Mouse (Mus musculus) CH12.LX (cell line): ENCODE results near the gene Card9.

ENCODE experiments used
- CHD1 ChIP-seq: IDR thresholded peaks from 2 replicates; pipeline ENCODE4 v1.6.1; 2012; ENCODE audit warnings: low read depth, low read length, improper control_type of control experiment, inconsistent platforms
- CHD2 ChIP-seq: IDR thresholded peaks from 2 replicates; pipeline ENCODE4 v1.6.1; 2011; ENCODE audit warnings: low read length, improper control_type of control experiment
- CTCF ChIP-seq, 2 experiments: IDR thresholded peaks in 1 of 2; conservative IDR thresholded peaks in 1 of 2; 2 replicates each; pipeline ENCODE4 v1.5.1; 2011 to 2012; ENCODE audit warnings: low read depth in 2 of 2, low read length in 2 of 2, improper control_type of control experiment in 1 of 2, inconsistent platforms in 1 of 2, mild to moderate bottlenecking in 1 of 2, moderate library complexity in 1 of 2
- EP300 ChIP-seq: IDR thresholded peaks from 2 replicates; pipeline ENCODE4 v1.6.1; 2011; ENCODE audit warnings: low read length, improper control_type of control experiment
- MYC ChIP-seq: IDR thresholded peaks from 2 replicates; pipeline ENCODE4 v1.6.1; 2011; ENCODE audit warnings: low read depth, mild to moderate bottlenecking, improper control_type of control experiment, low read length
- POLR2A ChIP-seq: IDR thresholded peaks from 2 replicates; pipeline ENCODE4 v1.6.1; 2011; ENCODE audit warnings: low read depth, mild to moderate bottlenecking, improper control_type of control experiment, low read length
- TCF12 ChIP-seq: IDR thresholded peaks from 2 replicates; pipeline ENCODE4 v1.6.1; 2014; ENCODE audit warnings: low read depth, mild to moderate bottlenecking, inconsistent platforms, low read length, improper control_type of control experiment
- USF1 ChIP-seq: IDR thresholded peaks from 2 replicates; pipeline ENCODE4 v1.6.1; 2014; ENCODE audit warnings: low read depth, mild to moderate bottlenecking, inconsistent platforms, low read length, improper control_type of control experiment

DNA sequence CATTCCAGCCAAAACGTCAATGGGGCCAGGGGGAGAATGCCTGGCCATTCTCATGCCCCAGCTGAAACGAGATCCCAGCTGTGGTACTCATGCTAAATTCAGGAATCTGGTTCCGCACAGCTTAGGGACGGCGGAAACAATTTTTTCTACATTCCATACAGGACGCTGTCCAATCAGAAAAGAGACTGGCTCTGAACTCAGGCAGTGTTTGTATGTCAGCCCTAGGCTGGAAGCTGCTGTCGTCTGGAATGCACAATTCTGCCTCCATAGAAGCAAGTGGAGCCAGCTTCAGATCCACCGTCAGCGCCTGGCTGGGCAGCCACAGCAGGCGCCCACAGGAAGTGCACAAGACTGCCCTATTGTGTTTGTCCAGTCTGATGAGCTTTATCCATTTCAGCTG lies 51.0 kb downstream of the Card9 start:
- TF ChIP-seq MYC: no peak
- no peak for TF ChIP-seq POLR2A
- no peak for TF ChIP-seq CTCF (conservative IDR thresholded peaks at IDR 0.05 in 1 of 2, IDR thresholded peaks at IDR 0.05 in 1 of 2; ENCODE audit: low read depth in 2 of 2, low read length in 2 of 2)
- no peak for TF ChIP-seq TCF12
- no peak for TF ChIP-seq CHD1
- no peak for TF ChIP-seq USF1
- no peak for TF ChIP-seq CHD2
- TF ChIP-seq EP300: no peak
